Mouse (Mus musculus) embryonic fibroblast, embryonic 13.5 days (primary cell): ENCODE data around the gene Tmem231.

Experiments
- CTCF ChIP-seq: IDR thresholded peaks from 2 replicates; pipeline ENCODE4 v1.5.1; 2011; ENCODE audit warnings: mild to moderate bottlenecking, control low read depth, low read length, moderate library complexity, borderline replicate concordance; ENCODE audit not compliant: insufficient read depth
- POLR2A ChIP-seq: IDR thresholded peaks from 2 replicates; pipeline ENCODE4 v1.6.1; 2011; ENCODE audit warnings: low read depth, mild to moderate bottlenecking, control low read depth, low read length, moderate library complexity

DNA sequence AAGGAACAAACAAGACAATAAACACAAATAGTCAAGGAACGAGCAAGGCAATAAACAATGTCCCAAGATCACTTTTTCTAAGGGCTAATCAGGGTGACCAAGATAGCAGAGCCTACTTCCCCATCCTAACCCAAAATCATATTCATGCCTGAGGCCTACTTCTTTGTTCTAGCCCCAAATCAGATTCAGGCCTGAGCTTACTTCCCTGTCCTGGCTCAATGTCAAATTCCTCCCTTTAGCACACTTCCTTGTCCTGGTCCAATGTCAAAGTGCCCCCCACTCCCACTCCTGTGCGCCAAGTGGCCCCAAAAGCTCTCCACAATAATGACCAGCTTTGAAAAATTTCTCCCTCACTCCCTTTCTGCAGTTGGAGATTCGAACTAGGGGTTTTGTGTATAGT is 3.5 kb upstream of the Tmem231 start:
- TF ChIP-seq CTCF (no peak), POLR2A (no peak)
